Mouse (Mus musculus) gastrocnemius, adult 2 months (tissue): Measurements from ENCODE around the gene Taok1. TPM values are rescaled to one million over a fixed set of nuclear protein-coding genes. Genes with fewer than 3 reads are reported as not detected.

ENCODE experiments used
- DNase-seq: peaks from one replicate; pipeline ENCODE4 v3.0.0; 2022
- H3K27ac ChIP-seq: fragments of 200-600 bp; 2 replicates; pipeline ENCODE4 v1.8.1; 2022; ENCODE audit warnings: mild to moderate bottlenecking
- H3K4me3 ChIP-seq: fragments of 200-600 bp; 2 replicates; pipeline ENCODE4 v1.8.1; 2022; ENCODE audit warnings: mild to moderate bottlenecking, moderate library complexity
- CTCF ChIP-seq: fragments of 200-600 bp; IDR thresholded peaks from 2 replicates; pipeline ENCODE4 v1.8.1; 2022; ENCODE audit warnings: antibody characterized with exemption, mild to moderate bottlenecking, moderate library complexity
- intact Hi-C: fragments of 180-260 bp; cut with DNase I; formaldehyde crosslinking; loops from one replicate; pipeline ENCODE4 v1.15.1; 2025
- total RNA-seq, 2 experiments: library from RNA; stranded (reverse); gene quantifications; 2 replicates each; pipeline ENCODE4 v1.2.3; 2021

Taok1 gene
- total RNA-seq, 2 experiments from 2014 or later: 37.7 to 48.4 TPM

DNA sequence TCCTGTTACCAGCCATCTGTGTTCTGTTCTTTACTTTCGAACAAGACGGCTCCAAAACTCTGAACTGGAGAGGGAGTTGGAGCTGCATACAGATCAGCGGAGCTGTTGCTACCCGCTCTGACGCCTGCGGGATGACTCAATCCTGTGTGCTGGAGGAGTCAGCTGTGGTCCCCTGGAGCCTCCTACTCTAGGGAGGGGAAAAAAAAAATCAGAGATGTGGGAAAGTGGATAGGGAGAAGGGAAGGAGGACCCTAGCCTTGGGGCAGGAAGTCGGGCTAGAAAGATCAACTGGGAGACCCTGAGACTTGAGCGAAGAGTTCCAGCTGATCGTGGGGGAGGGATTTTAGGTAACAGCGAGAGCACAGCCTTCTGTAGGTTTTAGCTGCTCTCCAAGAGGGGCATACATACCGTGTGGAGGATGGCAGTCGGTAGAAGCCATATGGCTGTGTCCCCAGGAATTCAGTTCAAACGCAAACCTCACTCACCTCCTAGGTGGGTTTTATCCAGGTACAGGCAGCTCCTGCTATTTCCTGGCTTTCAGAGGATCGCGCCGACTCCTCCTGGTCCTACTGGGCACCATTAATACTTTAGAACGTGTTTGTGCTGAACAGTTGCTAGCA lies 16.9 kb upstream of the Taok1 start:
- DNase-seq: peak; percentile 44
- Histone ChIP-seq H3K4me3 (peak overlapping the region; percentile 66), H3K27ac (peak overlapping the region; percentile 54; the same call in 1 of the 2 replicates)
- intact Hi-C loops: loop anchor here (5.0 to 10.0 kb wide), 2 partner anchors 52 to 310 kb away; no protein-coding TSS in a partner anchor
- no peak for TF ChIP-seq CTCF

- peak overlapping the region; percentile 66 for H3K4me3 ChIP-seq
- DNase-seq: no peak
- intact Hi-C loops: loop anchor here (10.0 kb wide), 1 partner anchor 309 kb away; no protein-coding TSS in a partner anchor
- peak overlapping the region; percentile 54; the same call in 1 of the 2 replicates for H3K27ac ChIP-seq
- no peak for TF ChIP-seq CTCF
These were observed 16.4 kb upstream of the Taok1 start for GRCm38 (mm10) chr11:77624002-77624401.

GRCm38 (mm10) chr11:77621902-77622535 lies 14.4 kb upstream of the Taok1 start:
- DNase-seq: no peak
- no peak overlapping the region for H3K27ac ChIP-seq
- no peak for TF ChIP-seq CTCF
- H3K4me3 ChIP-seq: no peak overlapping the region
- intact Hi-C loops: loop anchor here (10.0 kb wide), 1 partner anchor 307 kb away; no protein-coding TSS in a partner anchor

GRCm38 (mm10) chr11:77615084-77615624 lies 7.5 kb upstream of the Taok1 start:
- no peak for TF ChIP-seq CTCF
- no peak overlapping the region for H3K4me3 ChIP-seq
- DNase-seq: no peak
- intact Hi-C loops: no loop called here
- H3K27ac ChIP-seq: no peak overlapping the region

DNA sequence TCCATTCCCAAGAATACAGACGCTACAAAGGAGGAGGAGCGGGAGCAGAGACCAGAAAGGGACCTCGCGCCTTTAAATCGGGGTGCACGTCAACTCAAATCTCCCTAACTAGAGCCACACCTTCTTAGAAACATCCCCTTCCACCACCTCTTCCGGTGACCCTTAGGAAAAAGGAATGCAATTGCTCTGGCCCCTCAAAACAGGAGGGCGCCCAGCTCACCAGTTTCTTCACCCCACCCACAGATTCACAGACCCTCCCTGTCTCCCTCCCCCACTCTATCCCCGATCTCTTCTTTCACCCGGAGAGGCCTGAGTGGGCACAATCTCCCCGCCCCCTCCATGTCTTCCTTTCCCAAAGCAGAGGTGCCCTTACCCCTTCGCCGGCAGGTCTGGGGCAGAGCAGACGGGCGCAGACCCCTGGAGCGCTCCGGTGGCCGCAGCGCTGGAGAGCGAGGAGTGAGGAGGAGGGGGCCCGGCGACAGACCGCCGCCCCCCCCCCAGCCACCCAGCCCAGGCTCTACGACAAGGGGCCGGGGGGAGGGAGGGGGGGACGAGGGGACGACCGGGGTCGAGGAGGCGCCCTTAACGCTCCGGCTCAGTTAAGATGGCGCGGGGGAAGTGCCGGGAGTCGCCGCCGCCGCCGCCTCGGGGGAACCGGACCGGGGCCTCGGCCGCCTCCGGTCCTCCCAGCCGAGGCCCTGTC lies 629 bp downstream of the Taok1 start:
- peak; percentile 47 for DNase-seq
- no peak for TF ChIP-seq CTCF
- H3K27ac ChIP-seq: peak overlapping the region; percentile 99
- H3K4me3 ChIP-seq: peak overlapping the region; percentile 98
- intact Hi-C loops: loop anchor here (5.0 kb wide), 1 partner anchor 95 kb away; no protein-coding TSS in a partner anchor

- Histone ChIP-seq H3K27ac (peak overlapping the region; percentile 99), H3K4me3 (peak overlapping the region; percentile 98)
- intact Hi-C loops: loop anchor here (5.0 kb wide), 1 partner anchor 94 kb away; no protein-coding TSS in a partner anchor
- DNase-seq: no peak
- TF ChIP-seq CTCF: no peak
These were observed 1.2 kb downstream of the Taok1 start for GRCm38 (mm10) chr11:77606469-77606834.

DNA sequence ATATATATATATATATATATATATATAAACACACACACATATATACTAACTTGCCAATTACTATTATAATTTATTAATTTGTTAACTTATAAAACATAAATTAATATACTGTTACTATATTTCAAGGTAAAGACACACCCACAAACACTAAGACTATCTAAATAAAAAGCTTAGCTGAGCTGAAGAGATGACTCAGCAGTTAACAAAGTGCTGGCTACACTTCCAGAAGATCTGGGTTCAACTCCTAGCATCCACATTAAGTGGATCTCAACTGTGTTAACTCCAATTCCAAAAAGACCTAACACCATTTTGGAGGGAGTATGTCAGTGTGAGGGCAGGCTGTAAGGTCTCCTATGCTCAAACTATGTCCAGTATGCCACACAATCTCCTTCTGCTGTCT lies 10.3 kb downstream of the Taok1 start:
- no peak for TF ChIP-seq CTCF

DNA sequence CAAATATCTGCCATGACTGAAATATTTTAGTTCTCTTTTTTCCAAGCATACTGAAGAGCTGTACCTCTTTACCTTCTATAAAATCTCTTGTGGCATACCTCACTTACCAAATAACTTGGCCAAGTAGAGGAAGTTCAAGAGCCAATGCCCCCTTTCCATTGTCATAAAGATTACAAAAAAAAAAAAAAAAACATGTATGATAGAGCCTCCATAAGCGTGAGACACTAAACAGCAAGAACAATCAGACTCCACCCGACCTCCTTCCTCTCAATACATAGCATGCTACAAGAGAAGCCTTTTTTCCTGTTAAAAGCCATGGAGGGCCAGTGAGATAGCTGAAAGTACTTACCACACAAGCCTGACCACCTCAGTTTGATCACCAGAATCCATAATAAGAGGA lies 16.2 kb downstream of the Taok1 start:
- no peak for TF ChIP-seq CTCF
- no peak overlapping the region for H3K4me3 ChIP-seq
- H3K27ac ChIP-seq: no peak overlapping the region
- DNase-seq: no peak
- intact Hi-C loops: no loop called here

More for the DNA sequence above, 10.3 kb downstream of the Taok1 start:
- Histone ChIP-seq H3K4me3 (no peak overlapping the region), H3K27ac (no peak overlapping the region)
- DNase-seq: no peak
- intact Hi-C loops: no loop called here

DNA sequence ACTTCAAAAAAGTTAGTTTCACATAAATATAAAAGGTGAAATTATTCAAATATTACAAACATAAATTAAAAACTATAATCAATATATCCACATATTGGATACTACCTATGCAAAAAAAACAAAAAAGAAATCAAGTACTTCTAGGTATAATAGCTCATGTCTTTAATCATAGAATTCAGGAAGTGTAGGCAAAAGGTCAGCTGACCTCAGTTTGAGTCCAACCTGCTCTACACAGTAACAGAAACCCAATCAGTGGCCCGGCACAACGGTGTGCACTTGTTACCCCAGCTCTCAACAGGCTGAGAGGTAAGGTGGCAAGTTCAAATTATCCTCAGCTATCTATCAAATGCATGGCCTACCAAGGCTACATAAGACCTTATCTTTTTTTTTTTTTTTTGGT lies 16.8 kb downstream of the Taok1 start:
- no peak for TF ChIP-seq CTCF
- Histone ChIP-seq H3K4me3 (no peak overlapping the region), H3K27ac (no peak overlapping the region)
- intact Hi-C loops: no loop called here
- DNase-seq: no peak

GRCm38 (mm10) chr11:77585201-77585600 lies 22.4 kb downstream of the Taok1 start:
- intact Hi-C loops: no loop called here
- DNase-seq: no peak
- TF ChIP-seq CTCF: no peak
- H3K4me3 ChIP-seq: no peak overlapping the region
- no peak overlapping the region; the same call in 1 of the 2 replicates for H3K27ac ChIP-seq

- H3K4me3 ChIP-seq: no peak overlapping the region
- intact Hi-C loops: no loop called here
- H3K27ac ChIP-seq: no peak overlapping the region
- no peak for DNase-seq
- no peak for TF ChIP-seq CTCF
These were observed 62.4 kb downstream of the Taok1 start for GRCm38 (mm10) chr11:77545261-77545660.

DNA sequence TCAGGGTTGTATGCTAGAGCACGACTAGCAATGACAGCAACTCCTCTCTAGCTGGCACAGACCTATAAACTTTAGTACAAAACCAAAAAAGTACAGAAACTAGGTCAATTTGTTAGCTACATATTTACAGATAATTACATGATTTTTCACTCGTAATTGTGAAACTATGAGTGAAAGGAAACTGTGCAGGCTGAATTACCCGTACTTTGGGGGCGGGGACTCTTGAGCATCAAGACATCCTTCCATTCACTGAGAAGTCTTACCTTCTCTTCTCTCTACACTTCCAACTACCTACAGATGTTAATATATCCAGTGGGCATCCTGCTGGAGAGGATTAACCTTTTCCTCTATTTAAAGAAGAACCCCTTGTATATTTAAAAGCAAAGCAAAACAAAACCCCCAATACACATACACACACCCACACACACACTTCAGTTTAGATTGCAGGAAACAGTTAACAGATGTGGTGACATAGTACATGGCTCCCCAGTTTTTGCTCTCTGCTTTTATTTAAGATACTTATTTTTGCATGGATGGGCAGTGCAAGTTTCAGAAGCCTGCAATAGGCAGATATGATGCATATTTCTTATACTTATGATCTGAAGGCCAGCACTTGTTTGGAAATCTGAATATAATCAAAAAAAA lies 75.3 kb downstream of the Taok1 start:
- intact Hi-C loops: no loop called here
- DNase-seq: no peak

DNA sequence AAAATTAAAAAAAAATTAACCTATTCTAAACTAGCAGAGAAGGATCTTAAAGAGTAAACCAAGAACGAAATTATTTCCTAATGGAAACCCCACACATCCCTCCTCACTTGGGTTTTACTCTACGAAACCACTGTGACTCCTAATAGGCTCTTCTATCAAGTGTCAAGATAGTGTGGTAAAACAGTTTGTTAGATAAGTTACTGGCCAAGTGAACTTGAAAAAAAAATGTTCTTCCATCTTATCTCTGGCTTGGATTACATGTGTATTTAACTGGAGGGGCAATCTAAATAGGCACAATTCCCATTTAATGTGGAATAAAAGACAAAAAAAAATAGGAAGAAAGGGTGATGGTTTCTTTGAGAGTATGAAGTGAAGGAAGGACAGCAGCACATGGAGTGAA lies 76.8 kb downstream of the Taok1 start:
- Histone ChIP-seq H3K4me3 (no peak overlapping the region), H3K27ac (no peak overlapping the region)
- no peak for DNase-seq
- no peak for TF ChIP-seq CTCF
- intact Hi-C loops: no loop called here

More for the DNA sequence above, 75.3 kb downstream of the Taok1 start:
- TF ChIP-seq CTCF: no peak
- Histone ChIP-seq H3K27ac (no peak overlapping the region), H3K4me3 (no peak overlapping the region)
